Mouse (Mus musculus) intestine, embryonic 14.5 days (tissue): ENCODE data around the gene Olfr1336. TPM values are rescaled to one million over a fixed set of nuclear protein-coding genes. Genes with fewer than 3 reads are reported as not detected.
A peak's percentile ranks its signal among the peaks of the same experiment; 100 is the strongest.

Experiments used
- ATAC-seq: fragments of 200-750 bp; cut with Nextera tagmentation; replicated peaks from 2 replicates; pipeline ENCODE4 v1.8.0; 2017; ENCODE audit warnings: low read depth, moderate number of reproducible peaks, moderate TSS enrichment, moderate library complexity; ENCODE audit not compliant: low FRiP score, low TSS enrichment
- DNase-seq: peaks from one replicate; pipeline ENCODE4 v3.0.0-alpha.2; 2018; ENCODE audit warnings: low spot score
- H3K27ac ChIP-seq: fragments of 300-500 bp; sonication (generic); 2 replicates; pipeline ENCODE4 v1.5.1; 2014; ENCODE audit warnings: low read depth, mild to moderate bottlenecking, control low read depth
- H3K27me3 ChIP-seq: fragments of 300-500 bp; sonication (generic); replicated peaks from 2 replicates; pipeline ENCODE4 v1.6.1; 2014; ENCODE audit warnings: low read length, control low read depth; ENCODE audit not compliant: control insufficient read depth, insufficient read depth
- H3K36me3 ChIP-seq: fragments of 300-500 bp; sonication (generic); 2 replicates; pipeline ENCODE4 v1.6.1; 2014; ENCODE audit warnings: low read length, control low read depth; ENCODE audit not compliant: control insufficient read depth, insufficient read depth
- H3K4me1 ChIP-seq: fragments of 300-500 bp; sonication (generic); replicated peaks from 2 replicates; pipeline ENCODE4 v1.6.1; 2014; ENCODE audit warnings: low read length, control low read depth, mixed read lengths; ENCODE audit not compliant: control insufficient read depth, insufficient read depth
- H3K4me2 ChIP-seq: fragments of 300-500 bp; sonication (generic); 2 replicates; pipeline ENCODE4 v1.6.1; 2014; ENCODE audit warnings: low read length
- H3K4me3 ChIP-seq: fragments of 300-500 bp; sonication (generic); 2 replicates; pipeline ENCODE4 v1.5.1; 2014; ENCODE audit warnings: low read depth, low read length, control low read depth, mixed read lengths
- H3K9ac ChIP-seq: fragments of 300-500 bp; sonication (generic); 2 replicates; pipeline ENCODE4 v1.6.1; 2014; ENCODE audit warnings: mild to moderate bottlenecking, low read length
- H3K9me3 ChIP-seq: fragments of 300-500 bp; sonication (generic); 2 replicates; pipeline ENCODE4 v1.6.1; 2016; ENCODE audit warnings: low read length, control low read depth; ENCODE audit not compliant: control insufficient read depth
- WGBS: fragments of 180-500 bp; shearing (Covaris S2); extraction: QIAGEN DNeasy Blood & Tissue Kit; methylation state at CpG from one replicate; pipeline ENCODE4 v1.1.7; 2014; 5-methylcytosine and 5-hydroxymethylcytosine counted together
- polyA plus RNA-seq: library from polyadenylated mRNA; unstranded; fragments of >200 nt; fragmentation: Nextera tagmentation; extraction: Ambion mirVana; gene quantifications from 2 replicates; pipeline ENCODE4 v1.2.1, GENCODE M21; 2014

The Olfr1336 gene
- not detected in 2 replicates for polyA plus RNA-seq

GRCm38 (mm10) chr7:6455868-6456267 lies at the start of gene Olfr1336:
Gene Olfr1336, plus strand, starts transcription at chr7:6456168.
- Histone ChIP-seq H3K27me3 (no peaks in the 10 kb centered on the region), H3K9ac (no peak within 1 kb of the TSS), H3K4me2 (no peak within 1 kb of the TSS), H3K9me3 (no peaks in the 10 kb centered on the region), H3K4me3 (no peak within 1 kb of the TSS), H3K27ac (no peak within 1 kb of the TSS), H3K36me3 (no peaks in the 10 kb centered on the region), H3K4me1 (no peaks in the 10 kb centered on the region)
- DNase-seq = no peak
- no peak for ATAC-seq

- no peak within 1 kb of the TSS for H3K4me2 ChIP-seq
- no peaks in the 10 kb centered on the region for H3K9me3 ChIP-seq
- H3K4me3 ChIP-seq = no peak within 1 kb of the TSS
- DNase-seq (peak; percentile 99), ATAC-seq (peak; percentile 97)
- no peak within 1 kb of the TSS for H3K9ac ChIP-seq
- no peak within 1 kb of the TSS for H3K27ac ChIP-seq
- under 1% methylated on average over 17 of the region's 17 CpGs for WGBS
- H3K36me3 ChIP-seq = no peaks in the 10 kb centered on the region
- H3K4me1 ChIP-seq = no peaks in the 10 kb centered on the region
- no peaks in the 10 kb centered on the region for H3K27me3 ChIP-seq
Observed at GRCm38 (mm10) chr7:6410043-6410442, 45.9 kb upstream of the Olfr1336 start, which contains the start of gene Gm20715. Gene Gm20715, plus strand, starts transcription at chr7:6410277.

DNA sequence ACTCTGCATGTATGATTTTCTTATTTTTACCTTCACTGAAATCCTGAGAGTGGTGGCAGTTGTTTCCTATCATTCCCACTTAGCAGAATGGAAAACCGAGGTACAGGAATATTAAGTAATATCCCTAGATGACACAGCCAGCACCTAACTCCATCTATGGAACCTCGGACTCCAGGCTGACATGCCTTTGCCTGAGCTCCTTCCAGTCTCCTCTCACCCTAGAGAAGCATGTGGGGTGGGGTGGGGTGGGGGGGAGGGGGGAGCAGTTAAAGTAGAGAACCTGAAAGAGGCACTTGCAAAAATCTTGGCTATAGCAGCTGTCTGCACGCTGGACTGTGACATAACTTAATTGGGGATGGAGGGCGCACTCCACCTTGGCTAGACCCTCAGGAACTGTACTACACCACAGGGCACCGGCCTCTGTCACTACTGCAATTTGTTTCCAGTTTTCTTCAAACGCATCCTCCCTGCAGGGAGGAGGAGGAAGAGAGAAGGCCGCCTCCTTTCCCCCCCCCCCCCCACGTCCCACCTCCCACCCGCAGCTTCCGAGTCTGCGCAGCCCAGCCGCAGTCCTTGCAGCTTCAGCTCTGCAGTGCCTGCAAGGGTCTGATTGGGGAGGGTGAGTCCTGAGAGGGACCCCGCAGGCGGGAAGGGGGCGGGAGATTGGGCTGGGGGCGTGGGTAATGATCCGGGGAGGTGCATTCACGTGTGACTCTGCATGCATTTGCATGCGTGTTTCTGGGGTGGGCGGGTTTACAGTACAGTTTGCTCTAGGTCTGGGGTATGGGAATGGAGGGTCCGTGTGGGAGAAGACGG lies 41.1 kb upstream of the Olfr1336 start:
- 9% methylated on average over 20 of the region's 22 CpGs for WGBS
- no peak overlapping the region for H3K27ac ChIP-seq
- H3K27me3 ChIP-seq = no peaks in the 10 kb centered on the region
- H3K4me2 ChIP-seq = no peak overlapping the region
- no peak overlapping the region for H3K4me3 ChIP-seq
- no peak overlapping the region for H3K9ac ChIP-seq
- DNase-seq = no peak
- ATAC-seq = no peak
- no peaks in the 10 kb centered on the region for H3K4me1 ChIP-seq
- H3K9me3 ChIP-seq = no peaks in the 10 kb centered on the region
- no peaks in the 10 kb centered on the region for H3K36me3 ChIP-seq

DNA sequence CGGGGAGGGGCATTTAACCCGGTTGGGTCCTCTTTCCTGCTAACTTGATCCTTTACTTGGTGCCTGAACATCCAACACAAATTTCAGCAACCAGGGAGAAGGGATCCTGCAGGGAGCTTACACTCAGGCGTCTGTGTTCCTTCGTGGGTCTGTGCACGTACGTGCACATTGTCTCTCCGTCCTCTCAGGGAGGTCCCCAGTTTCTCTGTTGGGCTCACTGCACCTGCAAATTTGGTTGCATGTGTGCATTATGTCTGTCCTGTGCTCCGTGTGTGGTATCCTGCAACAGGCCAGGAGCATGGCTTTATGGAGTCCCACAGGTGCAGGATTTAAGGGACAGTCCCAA lies 40.6 kb upstream of the Olfr1336 start:
- Histone ChIP-seq H3K36me3 (no peaks in the 10 kb centered on the region), H3K4me1 (no peaks in the 10 kb centered on the region), H3K4me2 (no peak overlapping the region), H3K27ac (no peak overlapping the region), H3K27me3 (no peaks in the 10 kb centered on the region), H3K9ac (no peak overlapping the region), H3K9me3 (no peaks in the 10 kb centered on the region), H3K4me3 (no peak overlapping the region)
- WGBS = 18% methylated on average over 8 of the region's 8 CpGs
- ATAC-seq (no peak), DNase-seq (no peak)

DNA sequence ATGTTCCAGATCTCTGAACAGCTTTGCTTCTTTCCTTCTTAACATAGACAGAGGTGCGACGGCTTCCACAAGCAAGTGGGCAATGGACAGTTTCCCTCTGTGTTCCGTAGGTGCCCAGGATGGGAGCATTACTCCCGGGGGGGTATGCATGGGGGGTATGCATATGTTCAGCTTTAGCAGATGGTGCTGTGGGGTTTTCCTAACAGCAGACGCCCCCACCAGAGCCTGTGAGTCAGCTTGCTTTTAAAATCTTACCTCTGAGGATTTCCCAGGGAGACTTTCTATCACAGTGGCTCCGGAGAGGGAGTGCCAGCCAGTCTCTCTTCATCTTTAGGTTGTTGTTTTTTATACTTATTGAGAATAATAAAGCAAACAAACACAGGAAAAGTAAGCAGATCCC lies 36.1 kb upstream of the Olfr1336 start:
- WGBS = 72% methylated on average over 6 of the region's 6 CpGs
- H3K36me3 ChIP-seq = no peaks in the 10 kb centered on the region
- no peak for DNase-seq
- no peaks in the 10 kb centered on the region for H3K9me3 ChIP-seq
- ATAC-seq = no peak
- H3K27ac ChIP-seq = no peak overlapping the region
- H3K27me3 ChIP-seq = no peaks in the 10 kb centered on the region
- H3K4me2 ChIP-seq = no peak overlapping the region
- no peak overlapping the region for H3K4me3 ChIP-seq
- H3K9ac ChIP-seq = no peak overlapping the region
- H3K4me1 ChIP-seq = no peaks in the 10 kb centered on the region

GRCm38 (mm10) chr7:6429381-6429780 lies 26.6 kb upstream of the Olfr1336 start:
- Histone ChIP-seq H3K9me3 (no peaks in the 10 kb centered on the region), H3K4me1 (no peaks in the 10 kb centered on the region), H3K4me2 (no peak overlapping the region), H3K27me3 (no peaks in the 10 kb centered on the region), H3K36me3 (no peaks in the 10 kb centered on the region), H3K27ac (no peak overlapping the region), H3K9ac (no peak overlapping the region), H3K4me3 (no peak overlapping the region)
- 88% methylated on average over 3 of the region's 3 CpGs for WGBS
- no peak for ATAC-seq
- DNase-seq = no peak

DNA sequence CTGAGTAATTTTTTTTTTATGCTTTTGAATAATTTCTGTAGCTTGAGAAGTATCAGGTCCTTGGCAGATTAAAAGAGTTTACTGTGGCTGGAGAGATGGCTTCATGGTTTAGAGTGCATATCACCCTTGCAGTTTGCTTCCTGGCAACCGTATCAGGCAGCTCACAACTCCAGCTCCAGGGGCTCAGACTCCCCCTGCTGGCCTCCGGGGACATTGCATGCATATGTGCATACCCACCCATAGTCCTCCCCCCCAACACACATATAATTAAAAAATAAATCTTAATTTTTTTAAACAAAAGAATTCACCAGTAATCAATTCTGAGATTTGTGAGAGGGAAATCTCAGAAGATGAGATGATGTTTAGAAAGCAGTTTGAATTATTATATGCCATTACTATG lies 25.6 kb upstream of the Olfr1336 start:
- ATAC-seq (no peak), DNase-seq (peak; percentile 64)
- H3K9ac ChIP-seq = no peak overlapping the region
- H3K9me3 ChIP-seq = no peaks in the 10 kb centered on the region
- 46% methylated on average over 2 of the region's 2 CpGs for WGBS
- no peaks in the 10 kb centered on the region for H3K27me3 ChIP-seq
- no peak overlapping the region for H3K4me3 ChIP-seq
- no peak overlapping the region for H3K4me2 ChIP-seq
- no peaks in the 10 kb centered on the region for H3K4me1 ChIP-seq
- H3K27ac ChIP-seq = no peak overlapping the region
- no peaks in the 10 kb centered on the region for H3K36me3 ChIP-seq

DNA sequence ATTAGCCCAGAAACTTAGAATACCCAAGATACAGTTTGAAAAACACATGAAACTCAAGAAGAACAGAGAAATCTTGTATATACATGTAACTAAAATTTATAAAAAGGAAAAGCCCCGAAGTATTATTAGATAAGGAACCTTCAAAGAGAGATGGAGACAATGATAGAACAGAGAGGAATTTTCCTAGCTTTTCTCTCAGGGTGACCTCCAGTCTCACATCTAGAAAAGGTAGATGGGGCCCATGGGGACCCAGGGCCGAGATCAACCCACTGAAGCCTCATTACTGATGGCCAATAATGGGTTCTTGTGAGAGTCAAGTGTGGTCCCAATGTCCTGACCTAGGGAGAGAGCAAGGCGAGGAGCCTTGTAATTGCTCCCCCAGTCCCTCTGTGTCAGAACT lies 17.6 kb upstream of the Olfr1336 start, which contains the start of gene Olfr1344:
TSS of gene Olfr1344 (plus strand) at position 301 of the 400 bp plus-strand sequence.
- Histone ChIP-seq H3K9ac (no peak within 1 kb of the TSS), H3K4me2 (no peak within 1 kb of the TSS), H3K36me3 (no peaks in the 10 kb centered on the region), H3K27ac (no peak within 1 kb of the TSS), H3K4me3 (no peak within 1 kb of the TSS), H3K27me3 (no peaks in the 10 kb centered on the region), H3K4me1 (no peaks in the 10 kb centered on the region), H3K9me3 (no peaks in the 10 kb centered on the region)
- 78% methylated on average over 3 of the region's 3 CpGs for whole genome bisulfite sequencing
- ATAC-seq = no peak
- DNase-seq = no peak

- H3K4me3 ChIP-seq = no peak overlapping the region
- H3K4me2 ChIP-seq = no peak overlapping the region
- no peak overlapping the region for H3K9ac ChIP-seq
- no peaks in the 10 kb centered on the region for H3K36me3 ChIP-seq
- no peaks in the 10 kb centered on the region for H3K4me1 ChIP-seq
- no peaks in the 10 kb centered on the region for H3K9me3 ChIP-seq
- no peak for DNase-seq
- no peak for ATAC-seq
- WGBS = 68% methylated on average over 2 of the region's 2 CpGs
- H3K27ac ChIP-seq = no peak overlapping the region
- no peaks in the 10 kb centered on the region for H3K27me3 ChIP-seq
Observed at GRCm38 (mm10) chr7:6441173-6441572, 14.8 kb upstream of the Olfr1336 start.
